Mouse (Mus musculus): ENCODE measurements around the gene Sult1d1. TPM values are rescaled to one million over a fixed set of nuclear protein-coding genes. Genes with fewer than 3 reads are reported as not detected.

The Sult1d1 gene
- polyA plus RNA-seq (2012; ENCODE audit: low replicate concordance), result not detected in 2 replicates

DNA sequence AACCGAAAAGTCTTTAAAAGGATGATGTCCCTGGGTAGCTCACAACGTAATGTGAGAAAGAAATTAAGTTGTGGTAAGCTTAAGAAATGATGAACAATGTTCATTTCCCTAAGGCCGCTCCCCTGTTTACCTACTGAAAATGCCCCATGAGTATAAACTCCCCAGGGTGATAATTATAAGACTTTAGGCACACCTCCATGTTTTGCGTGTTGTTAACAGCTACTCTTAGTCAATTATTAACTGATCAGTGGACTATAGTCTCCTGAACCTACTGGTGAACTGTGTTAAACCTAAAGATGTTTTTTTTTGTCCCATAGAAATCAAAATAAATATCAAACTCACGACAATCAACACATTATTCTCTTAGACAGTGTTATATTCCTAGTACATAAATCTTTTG lies at the start of gene Sult1d1:
Gene Sult1d1, minus strand, starts transcription at position 183 of the 400 bp plus-strand sequence.

GRCm38 (mm10) chr5:87591494-87591893 lies 22.7 kb upstream of the Sult1d1 start, which contains the start of gene Sult1e1:
Gene Sult1e1, minus strand, starts transcription at chr5:87591594.

GRCm38 (mm10) chr5:87538111-87538510 lies 30.7 kb downstream of the Sult1d1 start, which contains the start of gene Sult1b1:
Gene Sult1b1, minus strand, starts transcription at chr5:87538195.

Other genes starting within 250 kb of the Sult1d1 start
- not detected in 2 replicates for gene Ugt2a3, start 231.8 kb downstream of the Sult1d1 start, polyA plus RNA-seq (2012; ENCODE audit: low replicate concordance)
- not detected in 2 replicates for gene Ugt2b38, start 144.8 kb downstream of the Sult1d1 start, polyA plus RNA-seq (2012; ENCODE audit: low replicate concordance)
- gene Ugt2a2, start 86.8 kb downstream of the Sult1d1 start, polyA plus RNA-seq (2012; ENCODE audit: low replicate concordance), result not detected in 2 replicates
- gene Gm43638, start 82.2 kb downstream of the Sult1d1 start, polyA plus RNA-seq (2012; ENCODE audit: low replicate concordance), result not detected in 2 replicates
- gene Ugt2a1, start 78.2 kb downstream of the Sult1d1 start, polyA plus RNA-seq (2012; ENCODE audit: low replicate concordance), result not detected in 2 replicates
- not detected in 2 replicates for gene Sult1b1, start 30.8 kb downstream of the Sult1d1 start, polyA plus RNA-seq (2012; ENCODE audit: low replicate concordance)
- not detected in 2 replicates for gene Sult1e1, start 22.6 kb upstream of the Sult1d1 start, polyA plus RNA-seq (2012; ENCODE audit: low replicate concordance)
- not detected in 2 replicates for gene Csn1s1, start 97.2 kb upstream of the Sult1d1 start, polyA plus RNA-seq (2012; ENCODE audit: low replicate concordance)
- not detected in 2 replicates for gene Csn2, start 130.6 kb upstream of the Sult1d1 start, polyA plus RNA-seq (2012; ENCODE audit: low replicate concordance)
- gene Csn1s2a, start 205.5 kb upstream of the Sult1d1 start, polyA plus RNA-seq (2012; ENCODE audit: low replicate concordance), result not detected in 2 replicates
- not detected in 2 replicates for gene Csn1s2b, start 239.1 kb upstream of the Sult1d1 start, polyA plus RNA-seq (2012; ENCODE audit: low replicate concordance)

Data from hematopoietic multipotent progenitor cell, adult 10-12 weeks (in vitro differentiated cells).